Mouse (Mus musculus) myocyte (in vitro differentiated cells): ENCODE results near the gene Slc25a44.

ENCODE experiments used
- E2F4 ChIP-seq: IDR thresholded peaks from one replicate; pipeline ENCODE4 v1.6.1; 2011; ENCODE audit warnings: mild to moderate bottlenecking, control low read depth, moderate library complexity; ENCODE audit not compliant: insufficient read depth
- MAX ChIP-seq: IDR thresholded peaks from one replicate; pipeline ENCODE4 v1.6.1; 2011; ENCODE audit warnings: low read depth, mild to moderate bottlenecking, control low read depth
- MYOG ChIP-seq, 3 experiments: IDR thresholded peaks; one replicate each; pipeline ENCODE4 v1.6.1; 2011; ENCODE audit warnings: control low read depth in 2 of 3, low read depth in 2 of 3, mild to moderate bottlenecking in 2 of 3; ENCODE audit not compliant: insufficient read length in 2 of 3, control insufficient read depth in 1 of 3, insufficient read depth in 1 of 3
- POLR2A ChIP-seq: IDR thresholded peaks from one replicate; pipeline ENCODE4 v1.6.1; 2011; ENCODE audit warnings: low read depth, mild to moderate bottlenecking, control low read depth, moderate library complexity; ENCODE audit not compliant: insufficient read length
- POLR2AphosphoS2 ChIP-seq: IDR thresholded peaks from one replicate; pipeline ENCODE4 v1.6.1; 2011; ENCODE audit warnings: low read depth, control low read depth; ENCODE audit not compliant: insufficient read length
- TCF12 ChIP-seq: IDR thresholded peaks from one replicate; pipeline ENCODE4 v1.6.1; 2011; ENCODE audit warnings: mild to moderate bottlenecking, control low read depth; ENCODE audit not compliant: poor library complexity, insufficient read depth, severe bottlenecking

GRCm38 (mm10) chr3:88473020-88473419 is 48.1 kb upstream of the Slc25a44 start:
- TF ChIP-seq POLR2A (no peak), MAX (no peak), TCF12 (peak; percentile 12), E2F4 (no peak), POLR2AphosphoS2 (no peak), MYOG (IDR thresholded peaks at IDR 0.05; ENCODE audit: control insufficient read depth in 1 of 3, insufficient read depth in 1 of 3, insufficient read length in 2 of 3, low read depth in 2 of 3) (peak in 1 of 3 experiments; percentile 74)
